Mouse (Mus musculus): ENCODE results near the gene Cbx7.
"Not testable (repeated sequence)": the region's sequence is repeated elsewhere in the genome, so short reads cannot be mapped to it uniquely, and the experiment has no call there.

The Cbx7 gene

DNA sequence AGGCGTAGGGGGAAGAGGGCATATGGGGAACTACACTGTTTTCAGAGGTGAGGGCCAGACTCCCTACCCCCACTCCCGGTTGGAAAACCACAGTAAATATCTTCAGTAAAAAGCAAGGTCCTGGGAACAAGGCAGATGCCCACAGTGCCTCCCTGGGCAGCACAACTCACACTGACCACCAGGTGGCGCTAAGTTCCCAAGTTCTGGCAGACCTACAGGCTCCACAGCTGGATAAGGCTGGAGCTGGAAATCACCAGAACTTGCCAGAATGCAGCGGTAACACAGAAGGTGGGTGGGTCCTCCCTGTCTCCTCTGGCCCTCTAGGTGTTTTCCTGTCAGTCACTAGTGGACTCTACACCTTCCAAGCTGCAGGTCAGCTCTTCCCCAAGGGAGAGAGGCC is 24.9 kb downstream of the Cbx7 start:
- peak; percentile 89 for DNase-seq

DNA sequence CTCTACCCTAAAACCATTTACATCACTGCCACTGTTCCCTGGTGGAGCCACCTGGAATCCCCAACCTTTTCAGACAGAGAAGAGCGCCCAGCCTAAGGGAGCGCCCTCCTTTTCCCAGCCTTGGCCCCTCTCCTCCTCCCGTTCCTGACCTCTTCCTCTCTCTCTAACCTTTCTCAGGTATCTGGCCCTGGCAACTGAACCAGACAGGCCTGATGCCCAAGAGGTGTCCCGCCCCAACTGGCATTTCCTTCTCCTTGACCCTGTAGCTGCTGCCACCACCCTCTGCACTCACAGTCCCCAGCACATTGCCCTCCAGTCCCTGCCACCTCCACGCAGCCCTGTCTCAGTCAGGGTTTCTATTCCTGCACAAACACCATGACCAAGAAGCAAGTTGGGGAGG is 26.0 kb downstream of the Cbx7 start:
- no peak for DNase-seq

DNA sequence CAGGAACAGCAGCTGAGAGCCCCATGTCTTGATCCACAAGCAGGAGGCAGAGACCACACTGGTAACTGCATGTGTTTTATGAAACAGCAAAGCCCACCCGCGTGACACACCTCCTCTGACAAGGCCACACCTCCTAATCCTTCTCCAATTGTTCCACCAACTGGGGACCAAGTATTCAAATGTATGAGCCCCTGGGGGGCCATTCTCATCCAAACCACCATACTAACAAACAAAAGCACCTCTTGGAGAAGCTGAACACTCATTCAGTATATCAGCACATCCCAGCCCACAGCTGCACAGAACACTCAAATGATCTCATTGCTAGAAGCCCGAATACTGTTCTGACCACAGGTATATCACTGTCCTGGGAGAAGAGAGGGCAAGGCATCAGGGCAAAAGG is 27.3 kb downstream of the Cbx7 start:
- DNase-seq, result no peak

DNA sequence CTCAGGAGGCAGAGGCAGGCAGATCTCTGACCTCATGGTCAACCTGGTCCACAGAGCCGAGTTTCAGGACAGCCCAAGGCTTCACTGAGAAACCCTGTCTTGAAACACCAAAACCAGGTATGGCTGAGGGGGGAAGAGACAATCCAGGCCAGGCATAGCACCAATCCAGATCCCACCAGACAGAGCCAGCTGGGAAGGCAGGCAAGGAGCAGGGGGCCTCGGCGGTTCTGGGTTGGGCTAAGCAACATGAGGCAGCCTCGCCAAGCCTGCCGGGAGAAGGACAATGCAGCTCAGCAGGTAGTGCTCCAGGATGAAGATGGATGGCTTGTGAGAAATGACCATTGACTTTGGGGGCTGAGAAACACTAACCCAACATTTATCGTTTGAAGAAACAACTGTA is 28.4 kb downstream of the Cbx7 start:
- no peak for DNase-seq

DNA sequence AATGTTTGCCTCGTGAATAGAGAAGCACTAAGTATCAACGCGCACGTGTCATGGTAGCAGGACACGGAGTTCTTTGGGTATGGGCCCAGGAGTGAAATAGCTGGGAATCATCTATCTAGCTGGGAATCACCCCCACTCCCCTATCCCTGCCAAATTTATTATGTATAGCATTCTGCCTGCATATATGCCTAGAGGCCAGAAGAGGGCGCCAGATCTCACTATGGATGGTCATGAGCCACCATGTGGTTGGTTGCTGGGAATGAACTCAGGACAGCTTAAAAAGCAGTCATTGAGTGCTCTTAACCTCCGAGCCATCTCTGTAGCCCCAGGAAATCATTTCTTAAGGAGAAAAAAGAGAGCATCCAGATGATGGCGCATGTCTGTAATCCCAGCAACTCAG is 30.0 kb downstream of the Cbx7 start:
- DNase-seq, result peak; percentile 50

DNA sequence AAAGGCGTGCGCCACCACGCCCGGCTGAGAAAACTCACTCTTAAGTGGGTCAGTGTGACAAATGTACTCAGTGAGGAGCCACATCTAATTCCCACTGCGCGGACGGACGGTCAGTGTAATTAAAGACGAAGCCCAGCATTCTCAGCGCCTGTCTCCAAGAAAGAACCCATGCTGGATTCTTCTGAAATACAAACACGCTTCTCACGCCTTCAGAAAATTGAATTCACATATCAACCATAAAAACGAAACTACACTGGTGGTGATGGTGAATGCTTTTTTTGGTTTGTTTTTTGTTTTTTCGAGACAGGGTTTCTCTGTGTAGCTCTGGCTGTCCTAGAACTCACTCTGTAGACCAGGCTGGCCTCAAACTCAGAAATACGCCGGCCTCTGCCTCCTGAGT is 31.0 kb downstream of the Cbx7 start:
- no peak for DNase-seq

DNA sequence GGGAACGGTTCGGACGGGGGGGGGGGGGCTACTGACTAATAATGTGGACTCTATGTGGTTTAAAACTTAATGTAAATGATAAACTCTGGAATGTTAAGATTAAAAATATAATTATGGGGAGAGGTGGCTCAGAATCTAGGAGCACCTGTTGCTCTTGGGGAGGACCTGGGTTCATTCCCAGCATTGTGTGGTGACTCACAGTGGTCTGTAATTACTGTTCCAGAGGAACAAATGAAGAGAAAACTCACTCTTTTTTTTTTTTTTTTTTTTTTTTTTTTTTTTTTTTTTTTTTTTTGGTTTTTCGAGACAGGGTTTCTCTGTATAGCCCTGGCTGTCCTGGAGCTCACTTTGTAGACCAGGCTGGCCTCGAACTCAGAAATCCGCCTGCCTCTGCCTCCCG is 31.4 kb downstream of the Cbx7 start:
- not testable (repeated sequence) for DNase-seq

DNA sequence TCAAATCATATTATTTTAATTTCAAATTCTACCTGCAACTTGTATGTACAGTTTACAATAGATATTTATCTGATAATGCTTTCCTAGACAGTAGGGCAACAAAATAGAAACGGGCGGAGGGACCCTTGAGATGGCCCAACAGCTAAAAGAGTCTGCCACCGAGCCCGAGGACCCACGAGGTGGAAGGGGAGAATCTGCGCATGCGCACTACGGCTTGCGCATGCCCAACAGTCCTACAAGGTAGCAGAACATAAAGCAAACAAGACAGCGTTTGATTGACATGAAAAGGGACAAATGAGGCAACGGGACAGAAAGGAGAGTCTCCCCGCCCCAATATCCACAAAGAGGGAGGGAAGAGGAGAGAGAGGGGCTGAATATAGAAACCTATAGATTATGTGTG is 31.9 kb downstream of the Cbx7 start:
- DNase-seq, result no peak

DNA sequence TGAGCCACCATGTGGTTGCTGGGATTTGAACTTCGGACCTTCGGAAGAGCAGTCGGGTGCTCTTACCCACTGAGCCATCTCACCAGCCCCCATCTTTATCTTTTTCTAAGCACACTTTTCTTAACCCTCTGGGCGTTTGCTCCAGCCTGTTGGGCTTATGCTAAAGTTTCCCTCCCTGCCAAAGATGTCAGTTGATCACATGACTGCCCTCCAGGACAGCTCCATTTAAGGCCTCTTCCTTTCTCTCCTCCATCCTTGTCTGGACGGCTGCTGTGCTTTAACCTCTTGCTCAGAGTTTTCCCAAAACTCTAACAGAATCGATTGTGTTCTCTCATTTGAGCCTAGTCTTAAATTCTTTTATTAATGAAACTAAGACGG is 34.6 kb downstream of the Cbx7 start:
- no peak for DNase-seq

DNA sequence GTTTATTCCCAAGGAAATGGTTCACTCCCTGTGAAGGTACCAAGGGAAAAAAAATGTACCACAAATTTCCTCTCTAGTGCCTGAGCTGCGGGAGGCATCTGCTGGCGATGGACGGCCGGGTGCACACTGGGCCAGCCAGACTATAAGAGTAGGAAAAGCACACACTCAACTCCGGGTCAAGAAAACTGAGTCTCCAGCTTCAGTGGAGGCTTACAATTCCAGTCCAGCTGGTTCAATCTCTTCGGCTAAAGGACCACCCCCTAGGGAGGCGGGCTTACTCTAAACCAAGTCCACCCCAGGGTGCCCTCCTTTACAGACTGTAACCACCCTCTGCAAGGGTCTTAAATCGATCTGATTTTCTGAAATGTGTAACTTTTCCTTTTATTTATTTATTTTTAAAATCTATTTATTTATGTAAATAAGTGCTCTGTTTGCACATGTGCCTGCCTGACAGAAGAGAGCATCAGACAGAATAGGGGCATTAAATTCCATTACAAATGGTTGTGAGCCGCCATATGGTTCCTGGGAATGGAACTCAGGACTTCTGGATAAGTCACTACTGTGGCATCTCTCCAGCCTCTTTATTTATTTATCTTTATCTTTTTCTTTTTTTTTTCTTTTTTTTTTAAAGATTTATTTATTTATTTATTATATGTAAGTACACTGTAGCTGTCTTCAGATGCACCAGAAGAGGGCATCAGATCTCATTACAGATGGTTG is 35.1 kb downstream of the Cbx7 start:
- DNase-seq, result no peak

DNA sequence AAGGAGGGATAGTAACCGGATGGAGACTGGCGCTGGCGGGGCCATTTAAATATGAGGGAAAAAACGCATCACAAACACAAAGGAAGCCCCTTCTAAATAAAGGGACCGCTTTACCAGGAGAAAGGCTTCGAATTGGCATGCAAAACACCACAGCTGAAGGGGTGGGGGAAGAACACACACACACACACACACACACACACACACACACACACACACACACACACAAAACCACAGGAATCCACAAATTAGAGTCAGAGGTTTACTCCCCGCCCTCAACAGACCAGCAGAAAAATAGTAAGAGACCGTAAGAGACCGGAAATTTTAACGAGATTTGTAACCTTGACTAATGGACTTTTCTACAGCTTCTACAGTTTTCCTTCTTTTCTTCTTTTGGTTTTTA is 36.1 kb downstream of the Cbx7 start:
- DNase-seq, result no peak

DNA sequence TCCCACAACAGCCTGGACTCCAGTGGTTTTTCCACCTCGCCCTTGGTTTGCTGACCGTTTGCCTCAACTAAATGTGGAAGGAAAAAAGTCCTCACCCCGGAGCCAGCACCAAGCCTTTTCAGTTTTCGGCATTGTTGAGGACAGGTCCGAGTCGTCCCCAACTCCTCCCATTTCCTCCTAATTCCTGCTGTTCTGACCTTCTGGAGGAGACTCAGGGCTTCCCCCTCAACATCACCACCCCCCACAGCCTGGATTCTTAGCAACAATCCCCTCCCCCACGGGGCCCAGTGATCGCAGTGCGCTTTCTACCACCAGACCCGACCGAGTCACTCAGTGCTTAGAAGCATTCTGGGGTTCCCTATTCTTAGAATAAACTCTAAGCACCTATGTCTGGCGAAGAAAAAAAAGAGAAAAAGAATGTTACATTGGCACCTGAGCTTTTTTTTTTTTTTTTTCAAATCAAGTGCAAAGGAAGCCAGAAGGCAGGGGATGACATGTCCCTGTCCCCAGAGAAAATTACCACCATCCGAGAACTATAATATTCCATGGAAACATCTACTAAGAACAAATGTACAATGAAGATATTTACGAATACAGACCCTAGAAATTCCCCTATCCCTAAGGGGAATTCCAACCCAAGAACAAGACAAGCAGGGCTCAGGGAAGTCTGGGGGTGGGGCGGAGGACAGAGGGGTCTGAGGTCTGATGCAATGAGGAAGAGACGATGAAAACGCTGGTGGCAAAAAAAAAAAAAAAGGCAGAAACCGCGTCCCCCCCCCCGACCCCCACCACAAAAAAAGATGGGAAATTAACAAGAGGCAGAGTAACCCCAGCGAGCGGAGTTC is 37.0 kb downstream of the Cbx7 start:
- DNase-seq, result no peak

DNA sequence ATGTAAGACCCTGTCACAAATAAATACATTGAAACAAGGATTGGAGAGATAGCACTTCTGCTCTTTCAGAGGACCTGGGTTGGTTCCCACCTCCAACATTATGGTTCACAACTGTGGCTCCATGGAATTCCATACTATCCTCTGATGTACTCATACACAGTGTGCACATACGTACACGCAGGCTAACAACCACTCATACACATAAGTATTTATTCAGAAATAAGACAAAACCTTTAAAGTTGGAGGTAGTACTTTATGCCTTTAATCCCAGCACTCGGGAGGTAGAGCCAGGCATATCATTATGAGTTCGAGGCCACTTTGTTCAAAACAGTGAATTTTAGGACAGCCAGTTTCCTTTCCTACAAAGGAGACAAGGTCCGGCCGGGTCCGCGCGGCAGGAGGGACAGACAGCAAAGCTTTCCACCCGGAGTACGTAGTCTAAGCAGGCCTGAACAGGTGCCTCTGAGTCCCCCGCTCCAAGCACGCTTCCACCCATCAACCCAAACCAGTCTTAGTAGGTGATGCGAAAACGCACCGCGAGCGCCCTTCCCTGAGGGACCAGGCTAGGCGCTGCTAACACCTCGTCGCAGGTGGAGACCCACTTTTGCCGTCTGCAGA is 37.8 kb downstream of the Cbx7 start:
- DNase-seq, result no peak

DNA sequence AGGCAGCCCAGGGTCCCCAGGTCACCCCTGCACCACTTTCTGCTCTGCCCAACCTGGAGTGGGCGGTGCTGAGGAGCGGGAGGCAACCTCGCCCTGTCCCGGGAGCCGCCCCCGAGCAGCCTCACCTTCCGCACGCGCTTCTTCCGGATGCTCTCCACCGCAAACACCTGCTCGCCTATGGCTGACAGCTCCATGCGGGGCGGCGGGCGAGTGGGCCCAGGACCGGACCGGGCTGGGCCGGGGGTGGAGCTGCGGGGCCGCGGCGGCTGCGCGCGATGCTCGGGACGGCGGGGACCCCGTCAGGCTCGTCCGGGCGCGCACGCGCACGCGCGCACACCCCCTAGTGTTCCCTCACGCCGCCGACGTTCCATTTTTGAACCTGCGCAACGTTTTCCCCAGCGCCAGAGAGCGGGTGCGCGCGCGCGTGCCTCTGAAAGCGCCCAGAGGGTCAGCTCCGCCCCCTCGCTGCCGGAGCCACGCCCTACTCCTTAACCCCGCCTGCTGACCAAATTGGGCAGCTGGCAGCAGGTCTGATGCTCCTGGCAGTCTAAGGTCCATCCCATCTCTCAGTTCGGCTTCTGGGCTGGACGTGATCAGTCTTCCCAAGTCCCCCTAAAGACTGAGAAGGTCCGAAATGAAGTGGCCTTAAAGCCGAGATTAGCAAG is 38.5 kb downstream of the Cbx7 start:
- peak; percentile 92 for DNase-seq

DNA sequence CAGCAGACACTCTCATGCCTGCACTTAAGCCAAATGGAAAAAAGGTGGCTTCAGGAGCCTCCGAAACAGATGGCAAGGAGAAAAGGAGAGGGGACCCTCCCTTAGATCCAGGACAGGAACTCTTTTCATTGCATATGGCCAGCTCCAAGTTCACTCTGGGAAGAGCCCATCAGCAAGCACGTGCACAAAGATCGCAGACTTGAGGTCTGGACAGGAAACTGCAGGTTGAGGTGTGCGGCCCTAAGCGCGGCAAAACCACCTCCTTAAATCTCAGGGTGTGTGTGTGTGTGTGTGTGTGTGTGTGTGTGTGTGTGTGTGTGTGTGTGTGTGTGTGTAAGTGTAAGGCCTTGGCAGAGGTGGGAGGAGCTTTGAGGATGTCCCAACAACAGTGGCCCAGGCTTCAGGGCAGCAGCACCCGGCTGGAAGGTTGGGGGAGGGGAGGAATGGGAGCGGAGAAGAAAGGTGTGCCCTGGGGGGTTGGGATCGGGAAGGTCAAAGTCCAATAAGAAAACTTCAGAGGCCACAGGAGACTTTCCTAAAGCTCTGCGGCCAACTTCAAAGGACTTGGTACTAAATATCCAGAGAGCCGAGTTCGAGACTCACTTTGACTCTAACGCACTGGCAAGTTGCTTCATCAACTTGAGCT is 39.3 kb downstream of the Cbx7 start:
- DNase-seq, result no peak

DNA sequence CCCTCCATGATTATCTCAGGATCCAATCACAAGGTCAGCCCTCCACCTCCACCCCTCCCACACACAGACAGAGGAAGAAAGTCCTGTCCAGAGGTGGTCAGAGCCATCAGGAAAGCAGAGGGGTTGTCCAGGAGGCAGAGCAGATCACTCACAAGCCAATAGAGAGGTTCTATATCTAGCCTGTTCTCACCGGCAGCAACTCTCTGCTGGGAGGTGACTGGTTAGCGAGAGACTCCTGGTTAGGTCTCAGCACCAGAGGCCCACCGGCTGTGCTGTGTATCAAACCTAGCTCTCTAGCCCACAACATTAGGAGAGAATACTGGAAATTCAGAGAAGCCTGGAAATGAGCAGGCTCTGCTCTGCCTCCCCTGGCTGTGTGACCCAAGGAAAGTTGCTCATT is 41.2 kb downstream of the Cbx7 start:
- no peak for DNase-seq

DNA sequence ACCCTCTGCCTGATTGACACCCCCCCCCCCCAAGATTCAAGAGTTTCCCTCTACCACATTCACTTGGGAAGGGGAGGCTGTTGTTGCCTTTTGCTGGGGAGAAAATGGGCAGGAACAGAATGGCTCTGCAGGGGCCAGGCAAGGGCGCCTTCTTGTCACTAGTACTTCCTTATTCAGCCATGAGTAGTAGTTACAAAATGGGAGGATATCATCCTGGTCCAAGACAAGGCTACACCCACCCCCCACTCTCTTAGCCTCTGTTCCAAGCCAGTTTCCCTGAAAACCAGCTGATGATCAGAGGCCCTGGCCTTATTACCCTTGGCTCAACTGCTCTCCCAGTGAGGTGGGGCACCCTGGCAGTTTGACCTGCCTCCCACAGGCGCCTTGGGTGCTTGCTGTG is 42.2 kb downstream of the Cbx7 start:
- no peak for DNase-seq

DNA sequence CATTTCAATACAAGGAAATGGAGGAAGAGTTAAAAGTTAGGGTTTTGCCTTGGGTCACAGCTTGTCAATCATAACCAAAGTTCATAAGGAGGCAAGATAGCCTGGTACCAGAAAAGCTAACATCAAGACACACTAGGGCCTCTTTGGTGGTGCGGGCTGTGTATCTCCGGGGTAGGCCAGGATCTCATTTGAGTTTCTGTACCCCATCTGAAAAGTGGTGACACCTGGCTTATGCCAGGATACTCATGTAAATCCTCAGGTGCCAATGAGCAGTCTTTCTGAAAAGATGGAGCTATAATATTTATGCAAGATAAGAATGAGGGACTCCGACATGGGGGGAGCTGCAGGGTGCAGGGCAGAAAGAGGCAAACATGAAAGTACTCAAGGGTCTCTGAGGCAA is 42.6 kb downstream of the Cbx7 start:
- no peak for DNase-seq

DNA sequence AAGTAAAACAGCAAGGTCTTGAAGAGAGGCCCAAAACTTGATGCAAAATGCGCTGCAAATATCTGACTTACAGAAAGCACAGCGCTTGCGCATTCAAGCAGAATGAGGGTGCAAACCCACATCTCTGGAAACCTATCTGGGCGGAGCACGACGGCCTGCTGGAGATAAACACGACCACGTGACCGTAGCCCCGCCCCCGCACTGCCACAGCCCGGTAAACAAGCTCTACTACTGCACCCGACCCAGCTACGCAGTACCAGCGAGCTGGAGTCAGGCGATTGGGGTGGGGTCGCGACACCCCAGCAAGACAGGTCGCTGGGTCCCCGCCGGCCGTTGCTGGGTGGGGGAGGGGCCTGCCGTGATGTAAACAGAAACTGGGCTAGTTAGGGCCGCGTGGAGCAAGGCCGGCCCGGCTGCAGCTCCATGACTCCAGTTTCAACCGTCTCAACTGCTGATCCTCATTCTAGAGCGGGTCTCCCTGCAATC is 43.2 kb downstream of the Cbx7 start:
- DNase-seq, result peak; percentile 99

DNA sequence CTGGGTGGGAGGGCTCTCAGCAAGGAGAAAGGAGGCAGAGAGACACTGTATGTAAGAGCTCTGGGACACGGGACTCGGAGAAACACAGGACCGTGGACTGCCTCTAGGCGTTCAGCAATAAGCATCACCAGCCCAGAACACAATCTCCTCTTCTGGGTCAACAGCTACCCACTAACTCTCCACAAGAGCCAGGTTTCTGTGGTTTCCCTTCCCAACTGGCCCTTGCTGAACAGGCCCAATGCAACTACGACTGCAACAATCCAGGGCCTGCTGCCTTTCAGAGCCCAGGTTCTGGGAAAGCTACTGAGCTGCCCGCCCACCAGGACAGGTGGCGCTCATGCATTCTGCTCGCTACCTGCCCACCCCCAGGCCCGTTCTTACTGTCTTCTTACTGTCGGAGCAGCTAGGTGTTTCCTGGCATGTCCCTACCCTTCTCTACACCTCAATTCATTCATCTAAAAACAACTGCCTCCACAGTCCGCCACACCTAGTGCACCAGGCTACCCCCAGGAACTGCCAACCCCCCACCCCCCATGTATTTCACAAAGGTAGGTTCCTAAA is 44.0 kb downstream of the Cbx7 start:
- DNase-seq, result peak; percentile 41

DNA sequence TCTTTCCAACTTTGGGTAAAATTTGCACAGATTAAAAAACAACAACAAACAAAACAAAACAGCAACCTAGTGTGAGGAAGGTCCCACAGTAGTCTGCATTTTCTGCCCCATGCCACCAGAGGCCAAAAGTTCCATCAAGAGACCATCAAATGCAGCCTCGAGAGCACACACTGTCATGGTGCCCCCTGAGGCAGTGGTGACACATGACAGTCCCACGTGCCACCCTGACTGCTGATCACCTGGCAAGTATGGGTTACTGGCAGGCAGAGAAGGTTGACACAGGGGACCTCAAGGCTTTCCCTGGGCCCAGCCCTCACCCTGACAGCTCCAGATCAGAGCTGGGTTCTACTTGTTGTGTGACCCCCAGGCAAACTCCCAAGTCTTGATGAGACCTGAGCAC is 51.1 kb downstream of the Cbx7 start:
- DNase-seq, result no peak

DNA sequence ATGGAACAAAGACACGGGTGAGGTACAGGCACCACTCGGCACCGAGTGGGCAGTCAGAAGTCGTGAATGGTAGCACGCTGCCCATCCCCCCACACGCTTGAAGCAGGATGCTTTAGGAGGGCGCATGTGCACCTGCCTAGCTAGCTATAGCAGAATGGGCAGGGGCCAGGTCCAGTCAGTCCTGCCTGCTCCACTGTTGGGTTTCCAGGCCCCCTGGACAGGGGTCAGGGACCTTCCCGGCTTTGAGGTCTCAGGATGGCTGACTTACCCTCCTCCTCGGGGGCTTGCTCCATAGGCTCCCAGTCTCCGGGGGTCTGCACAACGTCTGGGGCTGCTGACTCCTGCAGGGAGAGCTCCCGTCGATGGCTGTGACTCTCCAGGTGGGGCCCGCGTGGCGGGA is 52.4 kb downstream of the Cbx7 start:
- no peak for DNase-seq

All from liver (tissue).